Mouse (Mus musculus) activated CD4-positive, CD25-positive, alpha-beta regulatory T cell (primary cell): Measurements from ENCODE around the gene Ears2. TPM values are rescaled to one million over a fixed set of nuclear protein-coding genes. Genes with fewer than 3 reads are reported as not detected.

Source experiments
- polyA plus RNA-seq, 2 experiments: library from polyadenylated mRNA; unstranded; fragments of 100-300 nt; shearing (Covaris generic); gene quantifications; one replicate each; pipeline ENCODE4 v1.2.1; 2017

Gene Ears2
- polyA plus RNA-seq = 10 to 100 TPM; 12.3 to 13.8 TPM

DNA sequence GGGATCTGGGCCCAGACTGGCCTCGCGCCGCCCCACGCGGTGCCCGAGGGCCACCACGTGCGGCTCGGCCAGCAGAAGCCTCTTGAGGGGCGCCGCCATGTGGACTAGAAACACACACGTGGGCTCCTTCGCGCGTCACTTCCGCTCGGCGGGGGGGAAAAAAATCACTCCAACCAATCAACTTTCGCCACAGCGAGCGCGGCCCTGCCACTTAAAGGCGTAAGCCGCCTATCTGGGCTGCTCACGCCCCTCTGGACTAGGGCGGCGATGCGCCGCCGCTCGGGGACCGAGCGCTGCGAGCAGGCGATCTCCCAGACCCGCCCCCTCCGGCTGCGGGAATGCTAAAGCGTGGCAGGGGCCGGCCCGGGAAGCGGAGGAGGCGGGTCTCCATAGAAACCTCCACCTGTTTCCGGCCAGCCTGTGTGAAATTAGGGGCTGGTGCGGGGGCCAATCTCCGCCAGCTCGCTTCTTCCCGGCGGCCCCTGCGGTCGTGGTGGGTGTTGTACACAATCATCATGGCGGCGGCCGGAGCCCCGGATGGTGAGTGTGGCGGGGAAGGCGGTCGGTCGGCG is at the start of gene Ears2, which contains the start of gene Ubfd1:
TSS of gene Ears2 (minus strand) at position 319 of the 572 bp plus-strand sequence.
TSS of gene Ubfd1 (plus strand) at position 231 of the 572 bp plus-strand sequence.

DNA sequence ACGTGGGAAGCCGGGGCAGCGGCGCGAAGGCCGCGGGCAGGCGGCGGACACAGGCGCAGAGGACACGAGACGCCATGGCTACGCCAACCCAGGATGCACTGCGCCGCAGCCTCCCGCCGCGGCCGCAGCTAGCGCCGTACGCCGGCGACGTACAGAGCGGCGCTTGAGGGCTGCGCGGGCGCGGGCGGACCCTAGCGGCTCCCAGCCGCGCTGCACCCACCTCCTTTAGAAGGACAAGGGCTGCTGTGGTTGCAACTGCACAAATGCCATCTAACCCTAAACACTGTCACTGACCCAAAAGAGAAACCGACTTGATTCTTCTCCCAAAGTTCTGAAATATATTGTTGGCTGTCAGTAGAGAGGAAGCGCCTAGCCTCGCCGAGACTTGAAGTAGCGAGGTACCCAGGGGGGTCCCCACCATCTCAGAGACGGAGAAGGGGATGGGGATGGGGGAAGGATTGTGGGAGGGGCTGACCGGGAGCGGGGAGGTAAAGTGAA is 34.7 kb upstream of the Ears2 start, which contains the start of gene Ndufab1:
TSS of gene Ndufab1 (minus strand) at position 140 of the 498 bp plus-strand sequence.

DNA sequence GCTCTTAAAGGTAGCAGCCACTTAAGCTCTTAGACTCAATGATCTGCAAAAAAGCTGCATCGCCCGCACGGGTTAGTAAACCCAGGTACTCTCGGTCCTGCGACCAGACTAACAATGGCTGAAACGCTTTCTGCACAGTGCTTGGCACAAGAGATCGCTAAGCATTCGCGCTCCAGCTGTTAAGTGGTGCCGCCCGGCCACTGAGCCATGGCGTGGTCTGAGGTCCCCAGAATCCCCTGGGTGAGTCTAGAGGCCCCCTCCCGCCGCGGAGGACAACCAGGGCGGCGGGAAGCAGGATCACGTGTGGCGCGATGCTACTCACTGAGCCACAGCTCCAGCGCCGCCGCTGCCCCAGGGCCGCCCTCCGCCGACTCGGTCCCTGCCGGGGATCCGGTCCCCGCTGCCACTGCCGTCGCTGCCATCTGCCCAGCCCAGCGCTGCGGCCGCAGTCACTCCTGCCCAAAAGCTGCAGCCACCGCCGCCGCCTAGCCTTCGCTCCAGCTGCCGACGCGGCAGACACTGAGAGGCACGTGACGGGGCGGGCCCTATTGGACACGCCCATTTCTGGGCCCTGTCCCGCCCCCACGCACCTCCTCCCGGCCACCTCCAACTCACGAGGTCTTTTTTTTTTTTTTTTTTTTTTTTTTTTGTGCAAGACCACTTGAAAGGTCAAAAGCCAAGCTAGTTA is 46.3 kb downstream of the Ears2 start, which contains the start of gene Gga2:
TSS of gene Gga2 (minus strand) at position 556 of the 688 bp plus-strand sequence.

Other genes starting within 250 kb of the Ears2 start
- under 1 TPM in 1 of 2 experiments, not detected in 1; 0.09 TPM for gene Scnn1b, start 202.2 kb downstream of the Ears2 start, polyA plus RNA-seq
- gene Cog7, start 85.6 kb downstream of the Ears2 start, polyA plus RNA-seq = 10 to 100 TPM; 11.6 to 12.3 TPM
- gene Gga2, start 46.0 kb downstream of the Ears2 start, polyA plus RNA-seq = 1 to 10 TPM; 5.8 to 8.8 TPM
- 10 to 100 TPM; 29.4 to 39.1 TPM for gene Ubfd1, start 88 bp downstream of the Ears2 start, polyA plus RNA-seq
- 100 to 1,000 TPM; 179 to 220 TPM for gene Ndufab1, start 34.6 kb upstream of the Ears2 start, polyA plus RNA-seq
- gene Palb2, start 65.7 kb upstream of the Ears2 start, polyA plus RNA-seq = 10 to 100 TPM in 1 of 2 experiments, 1 to 10 TPM in 1; 4.2 to 10.3 TPM
- 100 to 1,000 TPM; 123 to 126 TPM for gene Dctn5, start 65.8 kb upstream of the Ears2 start, polyA plus RNA-seq
- gene Plk1, start 92.2 kb upstream of the Ears2 start, polyA plus RNA-seq = 10 to 100 TPM in 1 of 2 experiments, 1 to 10 TPM in 1; 6.6 to 13.0 TPM
- gene Ern2, start 118.9 kb upstream of the Ears2 start, polyA plus RNA-seq = not detected
- under 1 TPM in 1 of 2 experiments, not detected in 1; 0.16 TPM for gene Chp2, start 152.2 kb upstream of the Ears2 start, polyA plus RNA-seq
- 100 to 1,000 TPM; 119 to 132 TPM for gene Prkcb, start 221.5 kb upstream of the Ears2 start, polyA plus RNA-seq